Comparison of ENCODE assay signal across 8 mouse cellular contexts in genomic region chr9:108492043-108492750, GRCm38 (mm10). TPM values are rescaled to one million over a fixed set of nuclear protein-coding genes. Genes with fewer than 3 reads are reported as not detected.
DNase-seq lines count a peak whose midpoint lies in the region; ATAC-seq lines count a peak whose summit lies in the region.

No protein-coding gene starts in this region.

- no peak for ATAC-seq in embryonic facial prominence, embryonic 11.5 days (replicated peaks; ENCODE audit: insufficient number of reproducible peaks, low FRiP score, low TSS enrichment, low read depth)
- ATAC-seq in heart, embryonic 16.5 days (replicated peaks; ENCODE audit: extremely low read depth, insufficient read depth, low FRiP score): no peak
- ATAC-seq in limb, embryonic 15.5 days (ENCODE audit: insufficient number of reproducible peaks, low FRiP score, low TSS enrichment, low read depth): no peak
- no peak for ATAC-seq in neural tube, embryonic 15.5 days (ENCODE audit: low FRiP score)

- peak; percentile 58 for DNase-seq in ovary, postnatal 36 days (ENCODE audit: low spot score)
- no peak for DNase-seq in ovary, postnatal 14 days (ENCODE audit: low spot score)
- no peak for DNase-seq in embryonic facial prominence, embryonic 11.5 days (ENCODE audit: low spot score)
- no peak for DNase-seq in left cerebral cortex, postnatal 14 days (ENCODE audit: low spot score in 2 of 2)
- no peak for DNase-seq in right cerebral cortex, adult 18-20 months

- no peaks in the 10 kb centered on the region for H3K9me3 ChIP-seq in embryonic facial prominence, embryonic 11.5 days (replicated peaks; ENCODE audit: control insufficient read depth, low read length)
- no peaks in the 10 kb centered on the region for H3K9me3 ChIP-seq in heart, embryonic 16.5 days (replicated peaks; ENCODE audit: control insufficient read depth, low read length)
- H3K9me3 ChIP-seq in limb, embryonic 15.5 days: no peaks in the 10 kb centered on the region
- H3K9me3 ChIP-seq in neural tube, embryonic 15.5 days (replicated peaks): no peaks in the 10 kb centered on the region

- H3K4me2 ChIP-seq in embryonic facial prominence, embryonic 11.5 days (ENCODE audit: low read depth, low read length): peak overlapping the region; percentile 87
- H3K4me2 ChIP-seq in heart, embryonic 16.5 days (ENCODE audit: low read depth, low read length): peak overlapping the region; percentile 95
- peak overlapping the region; percentile 82 for H3K4me2 ChIP-seq in limb, embryonic 15.5 days
- H3K4me2 ChIP-seq in neural tube, embryonic 15.5 days: peak overlapping the region; percentile 92

- intact Hi-C loops in left cerebral cortex, postnatal 14 days (cut with DNase I): no loop called here

- H3K27ac ChIP-seq in embryonic facial prominence, embryonic 11.5 days (replicated peaks; ENCODE audit: low read depth, low read length): no peak overlapping the region
- H3K27ac ChIP-seq in heart, embryonic 16.5 days (ENCODE audit: low read length): peak overlapping the region; percentile 19
- peak overlapping the region; percentile 12; the same call in 1 of the 2 replicates for H3K27ac ChIP-seq in limb, embryonic 15.5 days
- H3K27ac ChIP-seq in neural tube, embryonic 15.5 days (replicated peaks): no peak overlapping the region

- H3K36me3 ChIP-seq in embryonic facial prominence, embryonic 11.5 days (replicated peaks; ENCODE audit: control insufficient read depth, insufficient read depth, low read depth, low read length): peaks cover 30% of the 10 kb centered on the region
- peaks cover 64% of the 10 kb centered on the region for H3K36me3 ChIP-seq in heart, embryonic 16.5 days (ENCODE audit: control insufficient read depth, insufficient read depth)
- peaks cover 81% of the 10 kb centered on the region for H3K36me3 ChIP-seq in limb, embryonic 15.5 days
- peaks cover 54% of the 10 kb centered on the region for H3K36me3 ChIP-seq in neural tube, embryonic 15.5 days

- H3K4me3 ChIP-seq in embryonic facial prominence, embryonic 11.5 days (ENCODE audit: low read depth, low read length): peak overlapping the region; percentile 91
- peak overlapping the region; percentile 80 for H3K4me3 ChIP-seq in heart, embryonic 16.5 days (ENCODE audit: low read length)
- peak overlapping the region; percentile 97 for H3K4me3 ChIP-seq in limb, embryonic 15.5 days
- peak overlapping the region; percentile 88 for H3K4me3 ChIP-seq in neural tube, embryonic 15.5 days (replicated peaks)

- peaks cover 4% of the 10 kb centered on the region for H3K4me1 ChIP-seq in embryonic facial prominence, embryonic 11.5 days (ENCODE audit: control insufficient read depth, insufficient read depth, low read length)
- H3K4me1 ChIP-seq in heart, embryonic 16.5 days (ENCODE audit: control insufficient read depth, insufficient read depth, low read length): peaks cover 17% of the 10 kb centered on the region
- H3K4me1 ChIP-seq in limb, embryonic 15.5 days: peaks cover 24% of the 10 kb centered on the region
- H3K4me1 ChIP-seq in neural tube, embryonic 15.5 days: peaks cover 27% of the 10 kb centered on the region

- peak overlapping the region; percentile 76; the same call in 1 of the 2 replicates for H3K9ac ChIP-seq in embryonic facial prominence, embryonic 11.5 days (replicated peaks; ENCODE audit: low read length)
- peak overlapping the region; percentile 92 for H3K9ac ChIP-seq in heart, embryonic 16.5 days (ENCODE audit: low read length)
- H3K9ac ChIP-seq in limb, embryonic 15.5 days: peak overlapping the region; percentile 97
- H3K9ac ChIP-seq in neural tube, embryonic 15.5 days (replicated peaks): peak overlapping the region; percentile 85; the same call in 1 of the 2 replicates

- no peaks in the 10 kb centered on the region for H3K27me3 ChIP-seq in embryonic facial prominence, embryonic 11.5 days (ENCODE audit: control insufficient read depth, insufficient read depth, low read length)
- H3K27me3 ChIP-seq in heart, embryonic 16.5 days (ENCODE audit: control insufficient read depth, insufficient read depth, low read length): no peaks in the 10 kb centered on the region
- no peaks in the 10 kb centered on the region for H3K27me3 ChIP-seq in limb, embryonic 15.5 days
- no peaks in the 10 kb centered on the region for H3K27me3 ChIP-seq in neural tube, embryonic 15.5 days (replicated peaks)

- 86% methylated on average over 16 of the region's 16 CpGs for WGBS in embryonic facial prominence, embryonic 11.5 days
- WGBS in heart, embryonic 16.5 days: 67% methylated on average over 16 of the region's 16 CpGs
- WGBS in limb, embryonic 15.5 days: 82% methylated on average over 16 of the region's 16 CpGs
- 85% methylated on average over 16 of the region's 16 CpGs for WGBS in neural tube, embryonic 15.5 days

RNA-seq across cellular contexts. Expression of gene Usp19, which starts 1.8 kb away (rescaled TPM):
- polyA plus RNA-seq in embryonic facial prominence, embryonic 11.5 days (2014; fragmentation: Nextera tagmentation; extraction: Ambion mirVana): 52.5 and 59.2 TPM in 2 replicates
- polyA plus RNA-seq in heart, embryonic 16.5 days (2015; fragmentation: Nextera tagmentation; extraction: Ambion mirVana): 60.1 and 63.5 TPM in 2 replicates
- polyA plus RNA-seq in limb, embryonic 15.5 days (2015; fragmentation: Nextera tagmentation; extraction: Ambion mirVana): 61.4 and 63.3 TPM in 2 replicates
- polyA plus RNA-seq in neural tube, embryonic 15.5 days (2015; fragmentation: Nextera tagmentation; extraction: Ambion mirVana): 66.1 and 68.0 TPM in 2 replicates
- 100 to 1,000 TPM; 119 to 128 TPM for total RNA-seq in left cerebral cortex, postnatal 14 days (2021)

RNA-seq across cellular contexts. Expression of gene Lamb2, which starts 12.7 kb away (rescaled TPM):
- 15.3 and 15.4 TPM in 2 replicates for polyA plus RNA-seq in embryonic facial prominence, embryonic 11.5 days (2014; fragmentation: Nextera tagmentation; extraction: Ambion mirVana)
- polyA plus RNA-seq in heart, embryonic 16.5 days (2015; fragmentation: Nextera tagmentation; extraction: Ambion mirVana): 67.1 and 77.7 TPM in 2 replicates
- 78.4 and 79.9 TPM in 2 replicates for polyA plus RNA-seq in limb, embryonic 15.5 days (2015; fragmentation: Nextera tagmentation; extraction: Ambion mirVana)
- polyA plus RNA-seq in neural tube, embryonic 15.5 days (2015; fragmentation: Nextera tagmentation; extraction: Ambion mirVana): 17.5 and 18.8 TPM in 2 replicates
- 10 to 100 TPM; 36.0 to 38.3 TPM for total RNA-seq in left cerebral cortex, postnatal 14 days (2021)

RNA-seq across cellular contexts. Expression of gene Qars, which starts 15.3 kb away (rescaled TPM):
- polyA plus RNA-seq in embryonic facial prominence, embryonic 11.5 days (2014; fragmentation: Nextera tagmentation; extraction: Ambion mirVana): 130 and 138 TPM in 2 replicates
- 70.4 and 83.2 TPM in 2 replicates for polyA plus RNA-seq in heart, embryonic 16.5 days (2015; fragmentation: Nextera tagmentation; extraction: Ambion mirVana)
- polyA plus RNA-seq in limb, embryonic 15.5 days (2015; fragmentation: Nextera tagmentation; extraction: Ambion mirVana): 104 and 107 TPM in 2 replicates
- 58.1 and 78.1 TPM in 2 replicates for polyA plus RNA-seq in neural tube, embryonic 15.5 days (2015; fragmentation: Nextera tagmentation; extraction: Ambion mirVana)
- 10 to 100 TPM; 76.7 to 80.8 TPM for total RNA-seq in left cerebral cortex, postnatal 14 days (2021)

RNA-seq across cellular contexts. Expression of gene Qrich1, which starts 24.4 kb away (rescaled TPM):
- polyA plus RNA-seq in embryonic facial prominence, embryonic 11.5 days (2014; fragmentation: Nextera tagmentation; extraction: Ambion mirVana): 165 and 168 TPM in 2 replicates
- 82.2 and 82.5 TPM in 2 replicates for polyA plus RNA-seq in heart, embryonic 16.5 days (2015; fragmentation: Nextera tagmentation; extraction: Ambion mirVana)
- 112 TPM in 2 replicates for polyA plus RNA-seq in limb, embryonic 15.5 days (2015; fragmentation: Nextera tagmentation; extraction: Ambion mirVana)
- 111 and 114 TPM in 2 replicates for polyA plus RNA-seq in neural tube, embryonic 15.5 days (2015; fragmentation: Nextera tagmentation; extraction: Ambion mirVana)
- total RNA-seq in left cerebral cortex, postnatal 14 days (2021): 100 to 1,000 TPM; 126 to 130 TPM

RNA-seq across cellular contexts. Expression of gene Klhdc8b, which starts 30.8 kb away (rescaled TPM):
- polyA plus RNA-seq in embryonic facial prominence, embryonic 11.5 days (2014; fragmentation: Nextera tagmentation; extraction: Ambion mirVana): 19.0 and 22.4 TPM in 2 replicates
- polyA plus RNA-seq in heart, embryonic 16.5 days (2015; fragmentation: Nextera tagmentation; extraction: Ambion mirVana): 103 and 110 TPM in 2 replicates
- polyA plus RNA-seq in limb, embryonic 15.5 days (2015; fragmentation: Nextera tagmentation; extraction: Ambion mirVana): 30.6 and 32.5 TPM in 2 replicates
- polyA plus RNA-seq in neural tube, embryonic 15.5 days (2015; fragmentation: Nextera tagmentation; extraction: Ambion mirVana): 58.4 and 59.8 TPM in 2 replicates
- total RNA-seq in left cerebral cortex, postnatal 14 days (2021): 10 to 100 TPM; 36.1 to 38.4 TPM

Comparison
In these comparisons a context has a peak if more than half of its experiments do, and no peak if none do; other contexts are left out.
1. H3K27ac ChIP-seq: peak in heart, embryonic 16.5 days (single experiment) and limb, embryonic 15.5 days (single experiment); none in embryonic facial prominence, embryonic 11.5 days (single experiment) and neural tube, embryonic 15.5 days (single experiment).
2. Peak in every context shown above with its lines, with median percentiles within 50 percentile points of each other: H3K4me2 ChIP-seq, H3K4me3 ChIP-seq and H3K9ac ChIP-seq.